Mouse (Mus musculus) kidney, adult 11 months (tissue): ENCODE measurements around the gene Eif5a.
"Not testable (repeated sequence)": the region's sequence is repeated elsewhere in the genome, so short reads cannot be mapped to it uniquely, and the experiment has no call there.

Experiments
- DNase-seq: peaks from one replicate; pipeline ENCODE4 v3.0.0; 2022

The Eif5a gene

GRCm38 (mm10) chr11:69921114-69922011, at the start of gene Eif5a:
Gene Eif5a, minus strand, starts transcription at chr11:69921958.
- peak; percentile 100 for DNase-seq

- no peak for DNase-seq
Measured at GRCm38 (mm10) chr11:69970775-69971174, 49.0 kb upstream of the Eif5a start.

- no peak for DNase-seq
Measured at GRCm38 (mm10) chr11:69970222-69970621, 48.5 kb upstream of the Eif5a start.

- no peak for DNase-seq
Measured at GRCm38 (mm10) chr11:69968793-69969192, 47.0 kb upstream of the Eif5a start.

GRCm38 (mm10) chr11:69966860-69967517, 45.2 kb upstream of the Eif5a start:
- DNase-seq: no peak

GRCm38 (mm10) chr11:69966006-69966859, 44.5 kb upstream of the Eif5a start:
- peak; percentile 60 for DNase-seq

GRCm38 (mm10) chr11:69965271-69966005, 43.7 kb upstream of the Eif5a start:
- peak; percentile 80 for DNase-seq

- DNase-seq: no peak
Measured at GRCm38 (mm10) chr11:69964650-69965270, 43.0 kb upstream of the Eif5a start, which contains the start of gene Cldn7. Gene Cldn7, plus strand, starts transcription at chr11:69964779.

- DNase-seq: no peak
Measured at GRCm38 (mm10) chr11:69961841-69962240, 40.1 kb upstream of the Eif5a start.

- no peak for DNase-seq
Measured at GRCm38 (mm10) chr11:69960616-69961015, 38.9 kb upstream of the Eif5a start.

- DNase-seq: no peak
Measured at GRCm38 (mm10) chr11:69956218-69956617, 34.5 kb upstream of the Eif5a start.

GRCm38 (mm10) chr11:69955618-69956017, 33.9 kb upstream of the Eif5a start:
- DNase-seq: not testable (repeated sequence)

- DNase-seq: no peak
Measured at GRCm38 (mm10) chr11:69953267-69953915, 31.6 kb upstream of the Eif5a start.

- DNase-seq: no peak
Measured at GRCm38 (mm10) chr11:69952274-69952673, 30.5 kb upstream of the Eif5a start.

GRCm38 (mm10) chr11:69950807-69951459, 29.2 kb upstream of the Eif5a start:
- DNase-seq: no peak

- DNase-seq: peak; percentile 89
Measured at GRCm38 (mm10) chr11:69948763-69949150, 27.0 kb upstream of the Eif5a start.

- DNase-seq: peak; percentile 91
Measured at GRCm38 (mm10) chr11:69948066-69948762, 26.5 kb upstream of the Eif5a start, which contains the start of gene Slc2a4. Gene Slc2a4, minus strand, starts transcription at chr11:69948188.

- DNase-seq: peak; percentile 64
Measured at GRCm38 (mm10) chr11:69947337-69948065, 25.7 kb upstream of the Eif5a start.
